Mouse (Mus musculus): ENCODE results near the gene Cdc37. TPM values are rescaled to one million over a fixed set of nuclear protein-coding genes. Genes with fewer than 3 reads are reported as not detected.
A peak's percentile ranks its signal among the peaks of the same experiment; 100 is the strongest.

Cdc37 gene
- total RNA-seq, 1 experiment from 2014 or later, result 117 TPM

- ATAC-seq (ENCODE audit: extremely low read depth, insufficient number of reproducible peaks, low FRiP score, poor library complexity, severe bottlenecking), result peak; percentile 45; the same call in 1 of the 2 replicates
Observed at GRCm38 (mm10) chr9:21168161-21169123, 18.7 kb upstream of the Cdc37 start.

DNA sequence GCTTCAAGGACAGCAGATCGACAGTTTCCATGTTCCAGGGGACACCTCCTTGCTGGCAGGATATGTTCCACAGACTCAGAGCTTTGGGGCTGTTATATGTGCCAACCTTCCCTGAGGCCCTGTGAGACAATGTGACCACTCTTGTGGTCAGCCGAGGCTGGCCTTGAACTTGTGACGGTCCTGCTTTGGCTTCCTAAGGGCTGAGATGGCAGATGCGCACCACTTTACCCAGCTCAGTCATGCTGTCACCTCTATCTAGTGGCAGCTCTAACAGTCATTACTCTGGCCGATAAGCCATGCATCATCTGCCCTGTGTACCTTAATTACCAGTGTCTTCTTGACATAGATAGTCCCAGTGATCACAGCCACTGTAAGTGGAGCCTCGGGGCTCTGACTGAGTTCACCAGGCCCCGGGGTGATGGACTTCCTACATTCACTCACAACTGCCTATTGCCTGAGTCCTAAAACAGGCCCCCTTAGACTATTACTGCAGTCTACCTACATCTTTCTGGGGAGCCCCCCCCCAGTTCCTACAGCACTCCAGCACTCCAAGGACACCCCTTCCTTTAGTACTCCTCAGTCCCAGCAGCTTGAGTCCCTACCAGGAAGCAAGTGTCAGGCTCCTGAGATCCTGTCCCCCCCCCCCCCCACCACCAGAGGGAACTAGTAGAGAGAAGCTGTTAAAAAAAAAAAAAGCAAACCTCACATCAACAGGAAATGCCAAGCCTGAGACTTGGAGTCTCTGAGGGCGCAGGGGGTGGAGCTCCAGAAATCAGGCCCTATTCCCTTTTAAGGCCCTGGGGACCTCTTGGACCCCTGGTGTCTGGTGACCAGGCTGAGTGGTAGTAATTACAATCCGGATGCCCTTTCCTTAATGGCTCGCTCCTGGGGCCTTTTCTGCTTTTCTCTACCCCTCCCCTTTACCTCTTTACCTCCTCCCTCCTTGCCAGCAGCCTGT is 17.6 kb upstream of the Cdc37 start:
- no peak for ATAC-seq (ENCODE audit: extremely low read depth, insufficient number of reproducible peaks, low FRiP score, poor library complexity, severe bottlenecking)

GRCm38 (mm10) chr9:21166516-21166915 is 16.7 kb upstream of the Cdc37 start:
- no peak for ATAC-seq (ENCODE audit: extremely low read depth, insufficient number of reproducible peaks, low FRiP score, poor library complexity, severe bottlenecking)

DNA sequence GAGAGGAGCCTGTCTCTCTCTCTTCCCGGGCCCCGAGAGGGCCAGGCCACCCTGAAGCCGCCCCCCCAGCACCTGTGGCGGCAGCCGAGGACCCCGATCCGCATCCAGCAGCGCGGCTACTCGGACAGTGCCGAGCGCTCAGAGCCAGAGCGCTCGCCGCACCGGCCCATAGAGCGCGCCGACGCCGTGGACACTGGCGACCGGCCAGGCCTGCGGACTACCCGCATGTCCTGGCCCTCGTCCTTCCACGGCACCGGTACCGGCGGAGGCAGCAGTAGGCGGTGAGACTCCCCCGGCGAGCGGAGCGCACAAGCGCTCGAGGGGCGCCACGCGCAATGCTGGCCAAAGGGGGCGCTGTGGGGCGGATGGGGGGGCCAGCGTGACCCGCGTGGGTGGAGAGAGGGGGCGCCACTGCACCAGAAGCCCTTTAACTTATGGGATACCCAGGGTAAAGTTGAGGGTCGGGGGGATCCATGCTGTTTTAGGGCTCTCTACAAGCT is 16.2 kb upstream of the Cdc37 start:
- ATAC-seq (ENCODE audit: extremely low read depth, insufficient number of reproducible peaks, low FRiP score, poor library complexity, severe bottlenecking), result no peak

DNA sequence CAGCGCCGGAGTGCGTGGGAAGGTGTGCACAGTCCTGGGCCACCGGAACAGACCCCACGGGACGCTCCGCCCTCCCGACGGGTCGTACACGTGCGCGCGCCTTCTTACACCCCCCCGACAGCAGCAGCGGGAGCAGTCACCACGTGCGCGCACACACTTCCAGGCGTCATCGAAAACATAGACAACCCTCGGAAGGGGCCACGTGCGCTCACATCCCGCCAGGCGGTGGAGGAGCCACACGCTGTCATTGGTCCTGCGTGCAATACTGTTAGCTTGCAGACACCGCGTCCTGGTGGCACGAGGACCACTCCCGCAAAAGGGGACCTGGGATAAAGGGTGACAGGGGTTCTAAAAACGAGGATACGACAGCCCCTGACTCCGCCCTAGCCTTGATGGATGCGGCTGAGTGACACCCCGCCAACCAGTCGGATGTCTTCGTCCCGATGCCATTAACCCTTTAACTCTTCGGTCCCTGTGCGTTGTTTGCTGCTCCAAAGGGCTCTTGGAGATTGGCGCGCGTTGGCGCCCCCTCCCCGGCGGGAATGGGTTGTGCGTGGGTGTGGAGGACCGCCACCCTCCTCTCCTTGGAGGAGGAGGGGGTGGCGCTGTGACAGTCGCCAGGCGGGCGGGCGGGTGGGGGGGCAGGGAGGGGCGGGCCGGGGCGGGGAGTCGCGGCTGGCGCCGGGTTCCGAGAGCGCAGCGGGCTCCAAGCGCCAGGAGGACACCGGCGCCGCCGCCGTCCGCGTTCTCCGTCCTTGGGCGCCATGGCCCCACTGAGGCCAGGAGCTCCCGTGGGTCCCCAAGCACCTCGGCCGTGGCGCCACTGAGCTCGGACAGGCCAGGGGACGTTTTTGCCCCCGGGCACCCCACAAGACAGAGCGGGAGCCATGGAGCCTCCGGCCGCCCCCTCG is 15.5 kb upstream of the Cdc37 start, which contains the start of gene Pde4a:
Gene Pde4a (plus strand): TSS at position 674 of the 911 bp plus-strand sequence.
- ATAC-seq (ENCODE audit: extremely low read depth, insufficient number of reproducible peaks, low FRiP score, poor library complexity, severe bottlenecking), result no peak

DNA sequence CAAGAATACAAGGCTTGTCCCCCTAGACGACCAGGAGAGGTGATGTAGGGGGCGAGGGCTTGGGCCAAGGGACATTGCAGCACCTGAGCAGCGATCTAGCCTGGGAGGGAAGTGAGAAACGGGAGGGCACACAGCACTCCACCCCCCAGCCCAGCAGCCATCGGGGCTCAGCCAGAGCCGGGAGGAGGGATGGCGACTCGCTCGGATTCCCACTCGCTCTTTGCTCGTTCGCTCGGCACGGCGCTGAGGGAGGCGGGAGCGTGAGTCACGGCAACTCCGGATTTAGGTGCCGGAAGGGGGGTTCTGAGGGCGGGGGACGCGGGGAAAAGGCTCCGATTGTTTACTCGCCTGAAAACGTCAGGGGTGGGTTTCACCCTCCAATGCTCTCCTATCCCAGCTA is 14.3 kb upstream of the Cdc37 start:
- no peak for ATAC-seq (ENCODE audit: extremely low read depth, insufficient number of reproducible peaks, low FRiP score, poor library complexity, severe bottlenecking)

DNA sequence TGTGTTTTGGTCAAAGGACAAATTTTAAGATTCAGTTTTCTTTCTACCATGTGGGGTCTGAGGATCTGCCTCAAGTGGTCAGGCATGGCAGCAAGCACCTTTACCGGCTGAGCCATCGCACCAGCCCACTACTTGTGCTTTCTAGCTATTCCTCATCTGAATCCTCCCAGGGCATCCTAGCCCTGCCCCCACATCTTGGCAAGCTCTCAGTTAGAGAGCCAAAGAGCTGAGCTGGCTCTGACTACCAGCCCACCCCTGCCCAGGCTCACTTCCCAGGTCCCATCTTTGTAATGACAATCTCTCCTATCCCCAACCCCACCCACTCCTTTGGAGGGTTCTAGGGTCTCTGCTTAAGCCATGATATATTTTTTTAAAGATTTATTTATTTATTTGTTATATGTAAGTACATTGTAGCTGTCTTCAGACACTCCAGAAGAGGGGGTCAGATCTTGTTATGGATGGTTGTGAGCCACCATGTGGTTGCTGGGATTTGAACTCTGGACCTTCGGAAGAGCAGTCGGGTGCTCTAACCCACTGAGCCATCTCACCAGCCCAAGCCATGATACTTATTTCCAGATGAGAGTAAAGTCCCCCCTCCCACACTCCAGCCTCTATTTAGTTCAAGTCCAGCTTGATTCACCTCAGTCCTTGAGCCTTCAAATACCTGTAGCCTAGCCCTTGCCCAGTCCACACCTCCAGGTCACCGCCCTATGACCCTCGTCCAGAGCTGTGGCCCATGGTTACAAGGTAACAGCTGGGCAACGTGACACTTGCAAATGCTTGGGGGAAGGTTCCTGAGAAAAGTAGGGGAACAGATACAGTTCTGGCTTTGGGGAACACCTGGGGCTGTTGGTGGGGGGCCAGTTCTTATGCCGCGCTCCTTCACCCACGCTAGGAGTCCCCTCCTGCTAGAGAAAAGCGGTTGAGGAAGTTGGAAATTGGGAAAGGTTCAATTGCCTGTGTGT is 13.6 kb upstream of the Cdc37 start:
- ATAC-seq (ENCODE audit: extremely low read depth, insufficient number of reproducible peaks, low FRiP score, poor library complexity, severe bottlenecking), result no peak

- ATAC-seq (ENCODE audit: extremely low read depth, insufficient number of reproducible peaks, low FRiP score, poor library complexity, severe bottlenecking), result peak; percentile 93
Observed at GRCm38 (mm10) chr9:21161209-21161909, 11.6 kb upstream of the Cdc37 start.

DNA sequence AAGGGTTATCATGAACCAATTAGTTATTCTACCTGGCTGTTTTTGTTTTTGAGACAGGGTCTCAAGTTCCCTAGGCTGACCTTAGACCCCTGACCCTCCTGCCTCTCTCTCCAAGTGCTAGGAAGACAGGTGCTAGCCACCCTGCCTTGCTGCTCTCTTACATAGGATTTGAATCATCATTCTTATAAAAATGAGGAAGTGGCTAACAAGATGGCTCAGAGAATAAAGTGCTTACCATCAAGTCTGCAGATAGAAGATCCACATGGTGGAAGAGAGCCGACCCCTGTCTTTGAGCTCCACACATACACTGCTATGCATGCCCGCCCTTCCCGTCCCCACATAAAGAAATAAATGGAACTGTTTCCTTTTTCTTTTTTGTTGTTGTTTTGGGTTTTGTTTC is 5.0 kb upstream of the Cdc37 start:
- no peak for ATAC-seq (ENCODE audit: extremely low read depth, insufficient number of reproducible peaks, low FRiP score, poor library complexity, severe bottlenecking)

- no peak for ATAC-seq (ENCODE audit: extremely low read depth, insufficient number of reproducible peaks, low FRiP score, poor library complexity, severe bottlenecking)
Observed at GRCm38 (mm10) chr9:21153833-21154232, 4.1 kb upstream of the Cdc37 start.

DNA sequence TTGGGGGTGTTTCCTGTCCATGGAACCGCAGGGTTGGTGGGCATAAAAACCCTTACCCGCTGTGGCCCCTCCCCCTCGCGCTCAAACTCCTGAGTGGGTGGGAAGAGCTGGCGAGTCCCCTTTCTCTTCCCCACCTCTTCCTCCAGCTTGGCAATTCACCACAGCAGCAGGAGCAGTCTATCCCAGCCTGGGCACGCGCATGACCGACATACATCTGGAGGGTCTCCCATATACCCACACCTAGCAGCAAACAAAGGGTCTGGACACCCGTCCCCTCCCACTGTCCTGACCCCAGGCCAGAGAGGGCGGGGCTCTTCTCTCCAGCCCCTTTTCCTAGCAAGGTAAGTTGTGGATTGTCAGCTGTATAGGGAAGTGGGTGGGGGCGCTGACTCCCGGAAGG is 3.5 kb upstream of the Cdc37 start:
- ATAC-seq (ENCODE audit: extremely low read depth, insufficient number of reproducible peaks, low FRiP score, poor library complexity, severe bottlenecking), result no peak

DNA sequence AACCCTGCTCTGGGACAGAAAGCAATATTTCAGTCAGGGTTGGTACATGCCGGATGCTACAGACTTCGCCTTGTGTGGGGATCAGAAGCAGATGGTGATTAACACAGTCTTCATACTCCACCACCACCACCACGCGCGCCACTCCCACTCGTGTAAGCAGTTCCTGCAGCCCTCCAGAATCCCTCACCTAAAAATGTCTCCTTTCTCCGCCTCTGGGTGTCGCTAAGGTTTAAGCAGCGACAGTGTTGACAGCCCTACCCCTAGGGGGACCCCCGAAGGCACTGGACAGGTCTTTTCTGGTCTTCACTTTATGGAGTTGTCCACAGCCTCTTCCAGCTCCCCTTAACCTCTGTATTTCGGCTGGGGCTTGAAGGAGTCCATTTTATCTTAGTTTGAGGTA is 2.9 kb upstream of the Cdc37 start:
- peak; percentile 20; the same call in 1 of the 2 replicates for ATAC-seq (ENCODE audit: extremely low read depth, insufficient number of reproducible peaks, low FRiP score, poor library complexity, severe bottlenecking)

- ATAC-seq (ENCODE audit: extremely low read depth, insufficient number of reproducible peaks, low FRiP score, poor library complexity, severe bottlenecking), result no peak
Observed at GRCm38 (mm10) chr9:21149077-21149653, 617 bp downstream of the Cdc37 start.

DNA sequence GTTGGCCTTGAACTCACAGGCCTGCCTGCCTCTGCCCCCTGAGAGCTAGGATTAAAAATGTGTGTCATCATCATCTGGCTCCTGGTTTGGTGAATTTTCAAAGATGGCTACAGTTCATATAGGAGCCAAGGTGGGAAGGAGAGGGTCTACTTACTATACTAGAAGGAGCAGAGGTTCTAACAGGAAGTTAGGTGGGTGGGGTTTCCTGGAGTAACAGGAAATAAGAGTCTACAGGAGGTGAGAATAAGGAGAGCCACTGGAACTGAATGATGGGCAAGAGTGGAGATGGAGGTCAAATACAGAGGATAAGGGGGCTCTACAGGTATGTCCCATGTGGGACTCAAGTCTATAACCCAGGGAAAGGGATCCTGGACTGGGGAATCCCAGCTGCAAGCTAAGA is 1.4 kb downstream of the Cdc37 start:
- no peak for ATAC-seq (ENCODE audit: extremely low read depth, insufficient number of reproducible peaks, low FRiP score, poor library complexity, severe bottlenecking)

- peak; percentile 74 for ATAC-seq (ENCODE audit: extremely low read depth, insufficient number of reproducible peaks, low FRiP score, poor library complexity, severe bottlenecking)
Observed at GRCm38 (mm10) chr9:21146722-21147121, 3.1 kb downstream of the Cdc37 start.

DNA sequence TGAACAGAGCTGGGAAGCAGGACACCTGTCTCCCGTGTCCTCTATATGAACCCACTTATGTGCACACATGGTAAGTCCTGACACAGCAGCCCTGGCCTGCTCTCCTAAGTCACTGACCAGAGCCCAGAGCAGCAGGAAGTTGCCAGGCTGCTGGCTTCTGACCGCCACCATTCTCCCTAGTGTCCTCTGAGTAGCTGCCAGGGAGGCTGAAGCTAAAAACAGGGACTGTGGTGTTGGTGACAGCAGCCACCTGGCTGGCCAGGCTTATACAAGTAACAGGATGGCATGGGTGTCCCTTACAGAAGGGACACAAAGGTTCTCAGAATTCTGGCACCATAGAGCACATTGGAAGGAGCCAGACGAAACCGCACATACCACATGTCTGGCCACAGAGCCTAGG is 4.4 kb downstream of the Cdc37 start:
- no peak for ATAC-seq (ENCODE audit: extremely low read depth, insufficient number of reproducible peaks, low FRiP score, poor library complexity, severe bottlenecking)
